Mouse (Mus musculus): ENCODE results near the gene 4930404N11Rik.
A peak's percentile ranks its signal among the peaks of the same experiment; 100 is the strongest.

Gene 4930404N11Rik

DNA sequence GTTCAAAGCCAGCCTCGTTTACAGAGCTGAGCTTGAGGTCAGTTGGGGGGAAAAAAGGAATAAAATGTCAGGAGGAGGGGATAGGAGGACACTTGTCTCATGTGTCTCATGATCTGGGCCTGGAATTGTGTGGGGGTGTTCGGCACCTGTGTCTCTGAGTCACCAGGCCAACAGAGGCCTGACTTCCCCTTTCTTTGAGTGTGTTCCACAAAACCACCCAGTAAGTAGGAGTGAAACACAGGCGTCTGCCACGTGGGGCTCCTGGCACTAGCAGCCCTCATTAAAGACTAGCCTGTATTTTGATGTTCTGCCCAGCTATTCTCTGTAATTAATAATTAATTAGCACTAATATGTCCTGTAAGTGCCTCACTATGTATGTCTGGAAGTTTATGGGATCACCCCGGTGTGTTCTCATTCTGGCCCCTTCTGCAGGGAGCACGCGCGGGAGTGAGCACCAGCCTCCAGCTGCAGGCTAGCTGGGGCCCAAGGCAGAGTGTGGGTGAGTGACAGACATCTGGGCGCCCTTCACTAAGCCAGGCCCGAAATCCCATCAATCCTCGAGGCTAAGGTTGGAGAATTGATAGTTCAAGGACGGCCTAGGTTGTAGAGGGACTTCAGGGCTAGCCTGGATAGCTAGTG is 9.1 kb downstream of the 4930404N11Rik start:
- no peak for DNase-seq (ENCODE audit: low spot score in 2 of 2)

DNA sequence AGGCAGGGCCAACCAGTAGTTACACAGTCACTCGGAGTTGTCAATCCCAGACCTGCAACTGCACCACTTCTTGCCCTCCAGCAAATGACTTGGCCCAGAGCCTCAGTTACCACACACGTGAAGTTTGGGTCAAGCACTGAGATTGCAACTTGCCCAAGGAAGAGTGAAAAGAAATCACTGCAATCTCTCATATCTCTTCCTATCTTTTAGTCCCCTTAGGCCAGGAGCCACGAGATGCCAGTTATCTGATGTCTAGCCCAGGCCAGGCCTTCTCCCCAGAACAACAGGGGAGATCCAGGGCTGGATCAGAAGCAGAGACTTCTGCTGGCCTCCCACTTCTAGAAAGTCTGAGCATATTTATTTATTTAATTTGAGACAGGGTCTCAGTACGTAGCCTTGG is 10.1 kb downstream of the 4930404N11Rik start:
- no peak for DNase-seq (ENCODE audit: low spot score in 2 of 2)

DNA sequence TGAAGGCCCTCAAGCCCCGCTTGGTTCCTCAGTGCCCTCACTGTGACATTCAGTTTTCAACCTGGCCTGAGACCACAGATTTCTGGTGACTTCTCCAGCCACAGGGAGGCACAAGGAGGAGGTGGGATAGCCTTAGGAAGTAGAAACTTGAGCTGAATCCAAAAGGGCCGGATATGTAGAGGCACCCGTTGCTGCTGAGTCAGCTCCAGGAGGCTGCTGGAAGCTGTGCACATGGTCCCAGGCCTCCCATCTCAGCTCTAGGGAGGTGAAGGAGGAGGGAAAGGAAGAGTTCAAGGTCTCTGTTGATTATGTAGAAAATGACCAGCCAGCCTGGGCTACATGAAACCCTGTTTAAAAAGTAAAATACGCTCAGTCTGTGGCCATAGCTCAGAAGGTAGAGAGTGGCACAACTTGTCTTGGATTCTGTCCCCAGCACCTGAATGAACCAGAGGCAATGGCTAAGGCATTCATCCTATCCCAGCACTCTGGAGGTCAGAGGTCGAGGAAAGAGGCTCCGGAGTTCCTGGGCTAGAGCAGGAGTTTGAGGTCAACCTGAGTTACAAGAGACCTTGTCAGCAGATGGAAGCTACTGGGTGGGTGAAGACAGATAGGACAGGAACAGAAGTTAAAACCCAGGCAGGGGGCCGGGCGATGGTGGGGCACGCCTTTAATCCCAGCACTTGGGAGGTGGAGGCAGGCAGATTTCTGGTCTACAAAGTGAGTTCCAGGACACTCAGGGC is 10.7 kb downstream of the 4930404N11Rik start:
- DNase-seq (ENCODE audit: low spot score in 2 of 2), result no peak

DNA sequence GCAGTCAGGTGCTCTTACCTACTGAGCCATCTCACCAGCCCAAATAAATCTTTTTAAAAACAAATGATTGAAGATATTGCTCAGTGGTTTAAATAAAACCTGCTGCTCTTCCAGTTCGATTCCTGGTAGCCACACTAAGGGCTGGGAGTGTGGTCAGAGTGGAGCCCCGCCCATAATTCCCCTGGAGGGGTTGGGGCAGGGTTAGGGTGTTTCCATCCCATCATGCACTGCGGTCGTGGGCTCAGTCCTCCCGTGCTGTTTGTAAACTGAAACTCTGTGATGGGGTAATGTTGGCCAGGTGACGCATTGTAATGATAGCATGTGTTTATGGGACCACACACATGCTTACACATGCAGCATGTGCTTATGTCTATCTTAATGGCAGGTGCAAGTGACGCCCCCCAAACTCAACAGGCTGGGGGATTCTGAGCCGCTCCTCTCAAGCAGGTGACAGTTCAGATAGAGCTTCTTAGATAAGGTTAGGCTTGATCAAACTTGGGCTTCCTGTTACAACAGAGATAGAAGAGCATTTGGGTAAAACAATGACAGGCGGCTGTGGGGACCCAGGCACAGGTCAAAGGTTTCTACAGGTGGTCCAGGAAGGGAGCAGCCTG is 13.8 kb downstream of the 4930404N11Rik start:
- DNase-seq (ENCODE audit: low spot score in 2 of 2), result peak; percentile 58 to 84

DNA sequence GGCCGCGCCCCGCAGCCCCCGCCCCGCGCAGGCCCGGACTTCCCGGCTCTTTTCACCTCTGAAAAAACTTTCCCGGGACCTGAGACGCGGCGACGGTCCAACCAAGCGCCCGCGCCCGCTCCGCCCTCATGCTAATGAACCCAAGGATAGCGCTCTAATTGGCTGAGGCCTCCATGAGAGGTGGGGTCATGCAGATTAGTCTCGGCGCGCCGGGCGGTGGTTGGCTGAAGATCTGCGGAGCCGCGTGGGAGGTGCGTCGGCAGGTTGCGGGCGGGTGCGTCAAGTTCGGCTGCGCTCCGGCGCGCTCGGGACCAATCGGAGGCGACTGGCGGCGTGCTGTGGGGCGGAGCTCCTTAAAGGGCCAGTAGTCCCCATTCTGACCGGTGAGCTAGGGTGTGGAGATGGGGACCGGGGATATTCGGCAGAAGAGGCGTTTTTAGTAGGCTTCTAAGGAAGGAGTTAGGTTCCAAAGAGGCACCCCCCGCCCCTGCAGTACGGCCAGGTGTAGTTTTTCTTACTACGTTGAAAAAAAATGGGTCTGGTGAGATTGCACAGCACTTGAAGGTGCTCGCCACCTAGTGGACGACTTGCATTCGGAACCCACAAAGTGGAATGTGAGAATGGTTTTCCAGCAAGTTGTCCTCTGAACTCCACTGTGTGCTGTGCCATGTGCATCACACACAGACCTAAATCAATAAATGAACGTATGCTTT is 15.1 kb downstream of the 4930404N11Rik start, which contains the start of gene Hmg20b:
Gene Hmg20b (minus strand): TSS at position 130 of the 713 bp plus-strand sequence.
- DNase-seq (ENCODE audit: low spot score in 2 of 2), result peak; percentile 95 to 99

DNA sequence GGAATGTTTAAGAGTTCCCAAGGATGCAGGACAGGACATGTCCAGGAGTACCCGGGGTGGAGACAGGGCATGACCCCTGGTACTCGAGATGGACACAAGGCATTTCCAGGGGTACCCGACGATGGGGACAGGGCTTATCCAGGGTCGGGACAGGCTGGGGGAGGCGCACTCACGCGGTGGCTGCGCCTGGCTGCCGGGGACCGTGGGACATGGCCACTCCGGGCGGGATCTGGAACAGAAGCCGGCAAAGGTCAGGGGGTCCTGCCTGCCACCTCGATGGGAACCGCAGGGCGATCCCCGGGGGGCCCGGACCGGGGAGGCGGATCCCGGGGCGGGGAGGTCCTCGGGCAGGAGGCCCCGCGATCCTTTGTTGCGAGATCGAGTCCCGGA is 15.7 kb downstream of the 4930404N11Rik start:
- DNase-seq (ENCODE audit: low spot score in 2 of 2), result no peak

DNA sequence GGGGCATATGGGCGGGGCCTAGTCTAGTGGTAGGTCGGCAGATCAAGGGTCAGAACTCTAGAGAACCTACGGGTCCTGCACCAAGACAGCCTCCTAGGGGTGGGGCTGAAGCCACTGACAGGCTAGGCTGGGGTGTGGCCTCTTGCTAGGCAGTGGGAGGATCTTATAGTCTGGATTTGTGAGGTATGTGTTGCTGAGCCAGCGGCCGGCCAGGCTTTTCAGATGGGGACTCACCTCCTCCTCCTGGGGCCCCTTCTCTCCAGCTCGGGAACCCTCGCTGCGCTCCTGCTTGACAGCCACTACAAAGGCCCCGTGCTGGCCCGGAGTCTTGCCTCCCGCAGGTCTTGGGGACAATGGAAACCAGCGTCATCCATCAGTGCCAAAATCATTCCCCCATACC is 16.5 kb downstream of the 4930404N11Rik start:
- peak; percentile 47 to 76 for DNase-seq (ENCODE audit: low spot score in 2 of 2)

DNA sequence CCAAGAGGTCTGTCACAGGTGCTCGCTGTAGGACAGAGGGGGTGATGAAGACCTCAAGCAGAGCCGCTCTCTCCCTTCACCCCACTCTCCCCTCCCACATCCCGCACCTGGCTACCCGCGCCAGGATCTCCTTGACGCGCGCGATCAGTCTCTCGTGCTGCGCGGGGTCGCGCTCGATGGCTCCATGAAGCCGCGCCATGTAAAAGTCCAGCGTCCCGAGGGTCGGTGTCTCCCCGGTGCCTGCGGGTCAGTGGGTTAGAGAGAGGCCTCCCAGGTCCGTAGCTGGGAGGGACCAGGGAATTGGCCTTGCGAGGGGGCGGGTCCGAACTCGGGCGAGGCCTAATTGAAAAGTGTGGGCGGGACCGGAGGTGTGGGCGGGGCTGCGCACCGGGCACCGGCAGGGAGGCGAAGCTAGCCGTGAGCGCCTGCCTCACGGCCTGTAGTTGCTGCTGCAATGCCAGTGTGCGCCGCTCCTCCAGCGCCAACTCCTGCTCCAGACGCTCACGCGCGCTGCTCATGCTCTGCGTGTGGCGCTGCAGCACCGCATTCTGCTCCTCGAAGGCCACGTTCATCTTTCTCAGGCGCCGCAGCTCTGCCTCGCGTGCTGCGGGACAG is 19.1 kb downstream of the 4930404N11Rik start:
- peak; percentile 51 to 84 for DNase-seq (ENCODE audit: low spot score in 2 of 2)

DNA sequence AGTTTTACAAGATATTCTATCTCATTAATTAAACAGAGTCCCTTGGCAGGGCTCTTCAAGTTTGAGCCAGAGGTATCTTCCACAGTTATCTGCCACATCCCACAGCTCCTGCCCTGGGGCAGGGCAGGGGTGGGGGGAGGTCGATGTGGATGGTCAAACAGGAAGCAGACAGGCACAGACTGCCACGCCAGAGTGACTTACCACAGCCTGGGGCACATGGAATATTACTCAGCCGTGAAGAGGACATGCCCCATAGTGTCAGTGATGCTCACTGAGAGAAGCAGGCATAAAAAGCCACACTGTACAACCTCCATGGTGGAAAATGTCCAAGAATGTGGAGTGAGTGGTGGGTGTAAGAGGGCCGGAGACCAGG is 20.5 kb downstream of the 4930404N11Rik start:
- DNase-seq (ENCODE audit: low spot score in 2 of 2), result no peak

DNA sequence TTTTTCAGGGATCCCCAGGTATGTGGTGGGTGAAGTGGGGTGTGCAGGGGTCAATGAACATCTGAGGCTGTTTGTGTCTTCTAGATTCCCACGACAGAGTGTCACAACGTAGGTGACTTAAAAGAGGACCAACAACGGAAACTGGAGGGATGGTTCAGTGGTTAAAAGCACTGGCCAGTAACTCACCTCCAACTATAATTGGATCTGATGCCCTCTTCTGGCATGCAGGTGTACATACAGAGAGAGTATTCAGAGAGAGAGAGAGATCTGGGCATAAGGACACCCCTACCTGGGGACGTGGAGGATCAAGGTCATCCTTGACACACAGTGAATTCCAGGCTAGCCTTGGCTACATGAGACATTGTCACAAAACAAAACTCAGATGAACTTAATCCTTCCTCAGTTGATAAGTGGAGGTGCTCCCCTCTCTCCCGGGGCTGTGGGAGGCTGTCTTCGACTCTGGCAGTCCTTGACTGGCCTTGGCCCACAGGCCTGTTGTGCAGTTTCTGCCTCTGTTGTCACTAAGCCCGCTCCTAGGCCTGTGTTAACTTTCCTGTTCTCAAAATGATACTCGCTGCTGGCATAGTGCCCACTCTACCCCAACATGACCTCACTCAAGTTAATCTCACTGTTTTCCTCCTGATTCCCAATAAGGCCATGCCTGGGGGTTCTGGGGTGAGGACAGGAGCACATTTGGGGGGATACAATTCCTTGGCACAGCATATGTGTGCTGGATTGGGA is 21.0 kb downstream of the 4930404N11Rik start:
- DNase-seq (ENCODE audit: low spot score in 2 of 2), result peak in 1 of 2 experiments; percentile 44

DNA sequence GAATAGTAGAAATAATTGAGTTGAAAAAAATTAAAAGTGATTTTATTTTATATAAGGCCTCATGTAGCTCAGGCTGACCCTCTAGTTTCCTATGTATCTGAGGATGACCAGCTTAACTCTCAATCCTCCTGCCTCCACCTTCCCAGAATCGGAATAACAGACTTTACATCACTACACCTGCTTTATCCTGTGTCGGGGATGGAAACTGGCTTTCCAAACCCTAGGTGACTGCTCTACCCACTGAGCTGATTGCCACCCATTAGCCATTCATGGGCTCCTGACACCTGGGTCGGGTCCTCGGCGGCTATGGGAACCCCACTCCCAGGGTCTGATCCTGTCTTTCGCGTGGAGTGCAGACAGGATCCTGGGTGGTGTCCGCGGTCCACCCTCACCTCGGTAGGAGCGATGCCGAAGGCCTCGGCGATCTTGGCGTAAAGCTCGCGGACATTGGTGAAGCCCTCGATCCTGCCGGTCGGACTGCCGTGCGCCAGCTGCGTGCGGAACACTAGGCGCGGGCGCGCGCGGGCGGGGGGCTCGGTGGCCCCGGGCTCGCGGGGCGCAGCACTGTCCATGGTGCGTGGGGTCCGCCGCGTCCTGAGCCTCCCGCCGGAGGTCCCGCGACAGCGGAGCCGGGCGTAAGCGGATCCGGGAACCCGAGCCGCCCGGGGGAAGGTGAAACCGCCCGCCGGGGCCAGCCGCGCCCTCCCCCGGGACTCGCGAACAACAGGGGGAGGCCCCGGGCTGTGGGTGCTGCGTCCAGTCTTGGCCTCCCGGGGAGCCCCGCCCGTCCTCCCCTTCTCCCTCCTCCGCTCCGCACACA is 22.7 kb downstream of the 4930404N11Rik start, which contains the start of gene Gipc3:
Gene Gipc3 (minus strand): TSS at position 581 of the 820 bp plus-strand sequence.
- DNase-seq (ENCODE audit: low spot score in 2 of 2), result peak in 1 of 2 experiments; percentile 49

DNA sequence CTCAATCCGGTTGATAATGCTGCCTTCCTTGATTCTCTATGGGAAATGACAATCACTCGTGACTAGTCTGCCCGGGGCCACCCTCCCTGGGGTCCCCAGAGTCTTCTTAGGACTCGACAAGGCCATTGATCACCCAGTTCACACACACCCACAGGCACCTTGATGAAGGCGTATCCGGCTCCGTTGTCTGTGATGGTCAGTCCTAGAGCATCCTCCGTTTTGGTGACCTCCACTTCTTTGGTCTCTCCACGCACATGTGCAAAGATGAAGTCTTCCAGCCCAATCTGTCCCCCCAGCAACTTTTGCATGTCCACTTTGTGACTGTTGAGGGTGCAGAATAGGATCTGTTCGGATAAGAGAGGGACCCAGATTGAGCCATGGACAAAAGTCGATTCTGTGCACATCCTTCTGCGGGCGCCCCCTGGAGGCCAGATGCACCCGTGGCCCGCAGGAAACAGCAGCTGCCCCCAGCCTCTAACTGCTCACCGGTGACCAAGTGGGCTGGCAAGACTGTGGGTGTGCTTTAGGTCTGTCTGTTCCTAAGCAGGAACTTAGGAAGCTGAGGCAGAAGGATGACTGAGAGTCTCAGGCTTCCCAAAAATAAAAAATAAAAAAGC is 24.2 kb downstream of the 4930404N11Rik start:
- peak; percentile 68 to 88 for DNase-seq (ENCODE audit: low spot score in 2 of 2)

DNA sequence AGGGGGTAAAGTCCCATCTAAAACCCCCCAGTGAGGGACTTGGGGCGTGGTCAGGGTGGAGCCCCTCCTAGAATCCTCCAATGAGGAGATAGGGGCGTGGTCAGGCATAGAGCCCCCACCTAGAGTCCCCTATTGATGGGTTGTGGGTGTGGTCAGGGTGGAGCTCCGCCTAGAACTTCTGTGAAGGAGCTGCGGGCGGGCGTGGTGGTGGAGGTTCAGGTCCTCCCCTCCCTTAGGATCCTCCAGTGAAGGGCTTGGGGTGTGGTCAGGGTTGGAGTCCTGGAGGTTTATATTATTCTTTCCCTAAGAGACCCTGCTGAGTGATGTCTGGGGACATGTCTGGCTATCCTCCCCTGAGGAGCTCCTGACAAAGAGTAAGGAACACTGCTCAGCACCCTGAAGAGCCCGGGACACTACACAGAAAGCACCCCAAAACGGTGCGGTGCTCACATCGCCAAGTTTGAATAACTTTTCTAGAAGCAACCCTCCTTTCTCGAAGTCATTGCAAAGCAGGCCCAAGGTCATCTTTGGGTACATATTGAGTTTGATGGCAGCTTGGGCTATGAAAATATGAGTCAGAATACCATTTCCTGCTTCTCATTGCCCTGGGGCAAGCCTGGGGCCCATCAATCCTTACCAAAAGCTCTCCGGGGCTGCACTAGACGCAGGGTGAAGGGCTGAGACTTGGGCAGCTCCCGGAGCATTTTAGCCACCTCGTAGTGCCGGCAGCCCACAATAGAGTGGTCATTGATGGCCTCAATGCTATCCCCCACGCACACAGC is 24.9 kb downstream of the 4930404N11Rik start:
- DNase-seq (ENCODE audit: low spot score in 2 of 2), result no peak

DNA sequence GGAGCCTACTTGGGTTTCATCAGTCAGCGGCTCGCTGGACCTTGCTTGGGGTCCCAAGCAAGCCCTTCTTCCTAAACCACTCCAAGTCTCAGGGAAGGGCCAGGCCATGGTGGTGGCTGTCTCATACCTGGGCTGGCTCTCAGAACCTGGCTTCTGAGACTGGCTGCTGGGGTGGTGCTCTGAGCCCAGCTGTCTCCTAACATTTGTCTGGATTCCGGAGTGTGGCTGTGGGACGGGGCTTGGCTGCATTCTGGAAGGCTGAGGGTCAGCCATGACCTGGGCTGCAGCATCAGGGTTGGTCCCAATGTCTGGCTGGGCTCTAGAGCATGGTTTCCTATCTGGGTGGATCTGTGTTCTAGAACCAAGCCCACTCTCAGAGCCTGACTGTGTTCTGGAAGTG is 29.1 kb downstream of the 4930404N11Rik start:
- DNase-seq (ENCODE audit: low spot score in 2 of 2), result no peak

DNA sequence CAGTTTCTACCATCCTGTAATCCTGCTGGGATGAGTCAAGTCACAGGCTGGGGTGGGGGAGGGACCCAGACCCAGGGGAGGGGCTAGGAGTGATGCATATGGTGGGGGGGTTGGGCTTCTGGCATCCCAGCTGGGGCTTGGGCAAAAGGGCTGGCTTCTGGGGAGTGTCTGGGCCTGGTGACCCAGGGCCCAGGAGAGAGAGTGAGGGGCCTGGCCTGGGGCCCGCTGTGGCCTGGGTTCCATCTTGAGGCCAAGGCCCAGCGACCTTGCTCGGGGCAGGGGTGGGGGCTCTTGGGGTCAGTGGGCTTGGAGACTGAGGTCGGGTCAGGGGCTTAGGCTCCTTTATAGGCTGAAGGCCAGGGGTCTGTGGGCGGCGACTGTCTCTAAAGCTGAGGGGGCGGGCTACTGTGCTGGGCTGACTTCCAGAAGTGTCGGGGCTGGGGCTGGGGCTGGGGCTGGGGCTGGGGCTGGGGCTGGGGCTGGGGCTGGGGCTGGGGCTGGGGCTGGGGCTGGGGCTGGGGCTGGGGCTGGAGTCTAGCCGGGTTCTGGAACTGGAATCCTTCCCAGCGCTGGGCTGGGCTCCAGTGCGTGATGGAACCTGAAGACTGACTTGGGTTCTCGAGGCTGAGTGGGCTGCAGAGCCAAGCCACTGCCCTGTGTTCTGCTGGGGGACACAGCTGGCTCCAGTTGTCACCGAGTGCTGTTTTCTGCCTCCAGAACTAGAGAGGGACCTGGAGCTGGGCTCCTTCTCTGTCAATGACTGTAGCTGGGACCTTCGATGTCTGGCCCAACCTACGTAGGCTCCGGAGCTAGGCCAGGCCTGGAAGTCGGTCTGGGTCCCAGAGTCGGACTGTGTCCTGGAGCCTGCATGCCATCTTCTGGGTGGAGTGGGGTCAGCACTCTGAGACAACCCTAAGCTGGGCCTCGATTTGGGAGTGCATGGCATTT is 29.9 kb downstream of the 4930404N11Rik start:
- DNase-seq (ENCODE audit: low spot score in 2 of 2), result no peak

DNA sequence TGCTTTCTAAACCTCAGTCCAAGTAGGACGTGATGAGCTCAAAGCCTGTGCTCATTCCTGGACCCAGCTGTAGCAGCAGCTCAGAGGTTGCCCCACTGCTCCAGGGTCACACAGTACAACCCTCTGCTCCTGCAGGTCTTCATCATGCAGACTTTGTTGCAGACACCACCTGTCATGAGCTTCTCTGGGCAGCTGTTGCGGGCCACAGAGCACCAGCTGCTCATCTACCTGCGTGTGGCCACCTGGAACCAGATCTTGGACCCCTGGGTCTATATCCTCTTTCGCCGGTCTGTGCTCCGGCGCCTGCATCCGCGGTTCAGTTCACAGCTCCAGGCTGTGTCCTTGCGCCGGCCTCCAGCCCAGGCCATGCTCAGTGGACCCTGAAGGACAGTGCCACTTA is 31.3 kb downstream of the 4930404N11Rik start:
- DNase-seq (ENCODE audit: low spot score in 2 of 2), result no peak

DNA sequence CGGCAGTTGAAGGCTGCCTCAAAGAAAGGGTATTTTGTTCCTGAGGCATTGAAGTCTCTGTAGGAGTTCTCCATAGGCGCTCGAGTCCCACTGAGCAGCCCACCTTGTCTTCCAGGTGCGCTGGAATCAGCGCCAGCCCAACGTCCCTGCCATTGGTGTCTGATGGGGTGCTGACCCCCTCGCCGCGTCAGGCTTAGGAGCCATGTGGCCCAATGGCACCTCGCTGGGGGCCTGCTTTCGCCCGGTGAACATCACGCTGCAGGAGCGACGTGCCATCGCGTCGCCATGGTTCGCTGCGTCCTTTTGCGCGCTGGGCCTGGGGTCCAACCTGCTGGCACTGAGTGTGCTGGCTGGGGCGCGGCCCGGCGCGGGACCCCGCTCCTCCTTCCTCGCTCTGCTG is 33.3 kb downstream of the 4930404N11Rik start:
- no peak for DNase-seq (ENCODE audit: low spot score in 2 of 2)

DNA sequence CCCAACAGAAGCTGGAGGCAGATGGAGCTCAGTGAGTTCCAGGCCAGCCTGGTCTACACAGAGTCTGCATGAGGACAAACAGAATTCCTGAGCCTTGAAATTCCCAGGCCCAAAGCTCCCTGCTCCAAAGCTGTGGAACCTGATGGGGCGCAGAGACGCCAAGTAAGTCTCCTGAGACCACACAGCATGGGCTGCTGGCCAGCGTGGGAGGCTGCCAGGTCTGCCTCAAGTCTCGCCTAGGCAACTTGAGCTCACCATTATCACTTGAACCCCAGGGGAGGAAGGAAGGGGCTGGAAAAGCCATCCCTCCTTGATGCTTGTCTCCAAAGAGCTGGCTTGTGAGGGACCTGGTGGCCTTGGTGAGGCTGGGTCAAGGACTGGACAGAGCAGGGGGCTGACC is 35.6 kb downstream of the 4930404N11Rik start:
- DNase-seq (ENCODE audit: low spot score in 2 of 2), result peak in 1 of 2 experiments; percentile 28
